Mouse (Mus musculus): ENCODE results near the gene Ift122. TPM values are rescaled to one million over a fixed set of nuclear protein-coding genes. Genes with fewer than 3 reads are reported as not detected.

The Ift122 gene
- polyA plus RNA-seq, 1 experiment from 2014 or later: 29.4 TPM

- ATAC-seq (ENCODE audit: insufficient number of reproducible peaks, low FRiP score, low TSS enrichment, low read depth) (peak; percentile 79; the same call in 1 of the 2 replicates), DNase-seq (ENCODE audit: low spot score) (peak; percentile 76)
- peak within 1 kb of the TSS; percentile 31 for H3K9ac ChIP-seq (ENCODE audit: low read length)
- peaks cover 2% of the 10 kb centered on the region; the same call in 1 of the 2 replicates for H3K36me3 ChIP-seq (ENCODE audit: control insufficient read depth, insufficient read depth, low read length)
- no peaks in the 10 kb centered on the region for H3K9me3 ChIP-seq (ENCODE audit: control insufficient read depth, low read length)
- peak within 1 kb of the TSS; percentile 60 for H3K4me2 ChIP-seq (ENCODE audit: low read depth, severe bottlenecking)
- no peak within 1 kb of the TSS for H3K27ac ChIP-seq (replicated peaks; ENCODE audit: low read depth, low read length)
- peak within 1 kb of the TSS; percentile 26 for H3K4me3 ChIP-seq (ENCODE audit: low read depth, low read length)
- no peaks in the 10 kb centered on the region for H3K4me1 ChIP-seq (ENCODE audit: control insufficient read depth, insufficient read depth, low read length)
- H3K27me3 ChIP-seq (ENCODE audit: control insufficient read depth, insufficient read depth, low read length): no peaks in the 10 kb centered on the region
- 2% methylated on average over 19 of the region's 19 CpGs for WGBS
Observed at GRCm38 (mm10) chr6:115838161-115838597, 15.1 kb upstream of the Ift122 start, which contains the start of gene Efcab12. TSS of gene Efcab12 (minus strand) at chr6:115838412.

DNA sequence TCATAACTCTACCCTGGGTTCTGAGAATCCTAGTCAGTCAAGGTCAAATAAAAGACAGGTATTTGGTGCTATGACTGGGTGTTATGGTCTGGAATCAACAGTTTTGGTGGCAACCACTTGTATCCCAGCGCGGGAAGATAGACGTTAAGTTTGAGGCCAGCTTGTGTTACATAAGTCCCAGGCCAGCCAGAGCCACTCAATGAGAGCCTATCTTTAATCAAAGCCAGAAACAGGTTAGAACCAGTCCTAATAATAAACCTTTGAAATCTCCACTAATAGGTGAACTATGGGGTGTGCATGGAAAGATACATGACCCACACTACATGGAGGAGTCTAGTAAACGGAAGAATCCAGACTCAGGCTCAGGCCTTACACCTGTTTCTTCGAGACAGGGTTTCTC is 14.5 kb upstream of the Ift122 start:
- H3K27me3 ChIP-seq (ENCODE audit: control insufficient read depth, insufficient read depth, low read length): no peaks in the 10 kb centered on the region
- peak overlapping the region; percentile 60 for H3K4me2 ChIP-seq (ENCODE audit: low read depth, severe bottlenecking)
- ATAC-seq (ENCODE audit: insufficient number of reproducible peaks, low FRiP score, low TSS enrichment, low read depth): 0 out of 2 replicates have a peak, but pooled peaks have one; percentile 17
- 60% methylated on average over 5 of the region's 5 CpGs for WGBS
- no peak overlapping the region for H3K27ac ChIP-seq (replicated peaks; ENCODE audit: low read depth, low read length)
- H3K9ac ChIP-seq (ENCODE audit: low read length): no peak overlapping the region
- H3K9me3 ChIP-seq (ENCODE audit: control insufficient read depth, low read length): no peaks in the 10 kb centered on the region
- peaks cover 2% of the 10 kb centered on the region; the same call in 1 of the 2 replicates for H3K36me3 ChIP-seq (ENCODE audit: control insufficient read depth, insufficient read depth, low read length)
- H3K4me3 ChIP-seq (ENCODE audit: low read depth, low read length): no peak overlapping the region
- no peaks in the 10 kb centered on the region for H3K4me1 ChIP-seq (ENCODE audit: control insufficient read depth, insufficient read depth, low read length)
- DNase-seq (ENCODE audit: low spot score): no peak

DNA sequence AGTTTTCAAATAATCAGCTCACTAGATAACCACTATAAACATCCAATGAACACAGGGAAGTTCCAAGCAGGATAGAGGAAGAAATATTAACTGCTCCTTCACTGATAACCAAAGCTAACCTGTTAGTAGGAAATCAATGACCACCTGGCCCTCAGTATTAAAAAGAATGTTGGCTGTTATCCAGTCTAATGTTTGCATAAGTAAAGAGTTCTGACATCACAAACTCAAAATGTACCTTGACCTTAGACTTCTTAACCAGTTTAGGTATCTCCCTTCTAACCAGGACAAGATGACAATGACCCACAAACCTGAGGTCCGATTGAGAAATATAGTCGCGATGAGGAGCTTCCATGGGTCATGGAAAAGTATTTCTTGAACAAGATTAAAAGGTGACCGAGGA is 8.3 kb upstream of the Ift122 start:
- Histone ChIP-seq H3K27ac (replicated peaks; ENCODE audit: low read depth, low read length) (no peak overlapping the region), H3K4me1 (ENCODE audit: control insufficient read depth, insufficient read depth, low read length) (no peaks in the 10 kb centered on the region), H3K9ac (ENCODE audit: low read length) (no peak overlapping the region), H3K4me3 (ENCODE audit: low read depth, low read length) (no peak overlapping the region), H3K4me2 (ENCODE audit: low read depth, severe bottlenecking) (no peak overlapping the region), H3K27me3 (ENCODE audit: control insufficient read depth, insufficient read depth, low read length) (no peaks in the 10 kb centered on the region), H3K9me3 (ENCODE audit: control insufficient read depth, low read length) (no peaks in the 10 kb centered on the region), H3K36me3 (ENCODE audit: control insufficient read depth, insufficient read depth, low read length) (peaks cover 7% of the 10 kb centered on the region; the same call in 1 of the 2 replicates)
- no peak for DNase-seq (ENCODE audit: low spot score)
- no peak for ATAC-seq (ENCODE audit: insufficient number of reproducible peaks, low FRiP score, low TSS enrichment, low read depth)
- 94% methylated on average over 4 of the region's 4 CpGs for WGBS

- DNase-seq (ENCODE audit: low spot score): peak; percentile 74
- H3K4me2 ChIP-seq (ENCODE audit: low read depth, severe bottlenecking): no peak overlapping the region
- H3K9me3 ChIP-seq (ENCODE audit: control insufficient read depth, low read length): no peaks in the 10 kb centered on the region
- H3K4me1 ChIP-seq (ENCODE audit: control insufficient read depth, insufficient read depth, low read length): no peaks in the 10 kb centered on the region
- H3K27ac ChIP-seq (replicated peaks; ENCODE audit: low read depth, low read length): no peak overlapping the region
- WGBS: 63% methylated on average over 5 of the region's 8 CpGs
- H3K36me3 ChIP-seq (ENCODE audit: control insufficient read depth, insufficient read depth, low read length): peaks cover 7% of the 10 kb centered on the region; the same call in 1 of the 2 replicates
- H3K4me3 ChIP-seq (ENCODE audit: low read depth, low read length): no peak overlapping the region
- ATAC-seq (ENCODE audit: insufficient number of reproducible peaks, low FRiP score, low TSS enrichment, low read depth): no peak
- H3K9ac ChIP-seq (ENCODE audit: low read length): no peak overlapping the region
- no peaks in the 10 kb centered on the region for H3K27me3 ChIP-seq (ENCODE audit: control insufficient read depth, insufficient read depth, low read length)
Observed at GRCm38 (mm10) chr6:115846640-115847411, 6.4 kb upstream of the Ift122 start.

- Histone ChIP-seq H3K4me2 (ENCODE audit: low read depth, severe bottlenecking) (no peak overlapping the region), H3K36me3 (ENCODE audit: control insufficient read depth, insufficient read depth, low read length) (peaks cover 6% of the 10 kb centered on the region; the same call in 1 of the 2 replicates), H3K9me3 (ENCODE audit: control insufficient read depth, low read length) (no peaks in the 10 kb centered on the region), H3K27ac (replicated peaks; ENCODE audit: low read depth, low read length) (no peak overlapping the region), H3K4me1 (ENCODE audit: control insufficient read depth, insufficient read depth, low read length) (no peaks in the 10 kb centered on the region), H3K27me3 (ENCODE audit: control insufficient read depth, insufficient read depth, low read length) (no peaks in the 10 kb centered on the region), H3K4me3 (ENCODE audit: low read depth, low read length) (no peak overlapping the region), H3K9ac (ENCODE audit: low read length) (no peak overlapping the region)
- DNase-seq (ENCODE audit: low spot score) (no peak), ATAC-seq (ENCODE audit: insufficient number of reproducible peaks, low FRiP score, low TSS enrichment, low read depth) (no peak)
- WGBS: 94% methylated on average over 10 of the region's 10 CpGs
Observed at GRCm38 (mm10) chr6:115848598-115849304, 4.5 kb upstream of the Ift122 start.

DNA sequence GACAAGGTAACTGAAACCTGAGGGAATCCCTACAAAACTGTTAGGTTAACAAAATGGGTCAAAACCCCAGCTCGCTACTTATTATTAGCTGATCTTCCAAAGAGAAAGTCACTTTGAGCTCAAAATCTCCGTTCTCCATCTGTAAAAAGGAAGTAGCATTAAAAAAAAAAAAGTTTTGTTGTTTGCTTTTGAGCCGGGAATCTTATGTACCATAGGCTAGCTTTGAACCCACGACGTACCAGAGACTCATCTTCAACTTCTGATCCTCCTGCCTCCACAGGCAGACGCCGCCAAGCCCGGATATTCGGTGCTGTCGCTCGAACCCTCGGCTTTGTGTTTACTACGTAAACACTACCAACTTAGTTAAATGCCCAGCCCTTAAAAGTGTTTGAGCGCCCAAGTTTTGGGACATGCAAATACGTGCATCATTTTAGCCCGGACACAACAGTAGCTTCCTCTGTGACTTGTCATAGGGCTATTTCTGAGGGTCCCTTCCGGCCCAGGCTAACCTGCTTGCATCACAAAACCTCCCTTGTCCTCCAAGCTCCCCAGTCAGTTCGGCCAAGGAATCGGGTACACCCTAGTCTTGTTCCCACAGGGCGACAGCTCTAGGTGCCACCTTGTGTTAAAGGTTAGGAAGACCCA is 702 bp upstream of the Ift122 start:
- WGBS: 6% methylated on average over 20 of the region's 20 CpGs

DNA sequence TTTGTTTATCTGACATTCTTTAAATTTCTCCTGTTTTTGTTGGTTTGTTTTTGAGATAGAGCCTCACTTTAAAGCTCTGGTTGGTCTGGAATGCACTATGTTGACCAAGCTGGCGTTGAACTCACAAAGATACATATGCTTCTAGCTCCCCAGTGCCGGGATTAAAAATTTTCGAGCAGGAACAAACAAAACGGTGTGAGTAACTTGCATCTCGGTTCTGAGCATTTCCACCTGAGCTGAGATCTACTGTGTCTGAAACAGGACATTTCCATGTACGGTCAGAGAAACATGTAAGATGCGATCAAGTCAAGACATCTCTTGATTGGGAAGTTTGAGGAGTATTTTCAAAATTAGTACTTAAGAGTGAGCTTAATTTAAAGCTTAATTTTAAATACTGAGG is 715 bp downstream of the Ift122 start:
- ATAC-seq (ENCODE audit: insufficient number of reproducible peaks, low FRiP score, low TSS enrichment, low read depth) (no peak), DNase-seq (ENCODE audit: low spot score) (peak; percentile 28)
- H3K36me3 ChIP-seq (ENCODE audit: control insufficient read depth, insufficient read depth, low read length): no peaks in the 10 kb centered on the region; the same call in 1 of the 2 replicates
- H3K9me3 ChIP-seq (ENCODE audit: control insufficient read depth, low read length): no peaks in the 10 kb centered on the region
- H3K9ac ChIP-seq (ENCODE audit: low read length): peak overlapping the region; percentile 68
- peak overlapping the region; percentile 86 for H3K27ac ChIP-seq (replicated peaks; ENCODE audit: low read depth, low read length)
- H3K4me2 ChIP-seq (ENCODE audit: low read depth, severe bottlenecking): peak overlapping the region; percentile 52
- H3K27me3 ChIP-seq (ENCODE audit: control insufficient read depth, insufficient read depth, low read length): no peaks in the 10 kb centered on the region
- no peaks in the 10 kb centered on the region for H3K4me1 ChIP-seq (ENCODE audit: control insufficient read depth, insufficient read depth, low read length)
- WGBS: 48% methylated on average over 7 of the region's 7 CpGs
- peak overlapping the region; percentile 57 for H3K4me3 ChIP-seq (ENCODE audit: low read depth, low read length)

More for the DNA sequence above, 702 bp upstream of the Ift122 start:
- H3K27me3 ChIP-seq (ENCODE audit: control insufficient read depth, insufficient read depth, low read length): no peaks in the 10 kb centered on the region
- peak overlapping the region; percentile 68 for H3K9ac ChIP-seq (ENCODE audit: low read length)
- no peaks in the 10 kb centered on the region for H3K9me3 ChIP-seq (ENCODE audit: control insufficient read depth, low read length)
- H3K4me1 ChIP-seq (ENCODE audit: control insufficient read depth, insufficient read depth, low read length): no peaks in the 10 kb centered on the region
- H3K27ac ChIP-seq (replicated peaks; ENCODE audit: low read depth, low read length): peak overlapping the region; percentile 78
- DNase-seq (ENCODE audit: low spot score) (no peak), ATAC-seq (ENCODE audit: insufficient number of reproducible peaks, low FRiP score, low TSS enrichment, low read depth) (no peak)
- no peaks in the 10 kb centered on the region; the same call in 1 of the 2 replicates for H3K36me3 ChIP-seq (ENCODE audit: control insufficient read depth, insufficient read depth, low read length)
- peak overlapping the region; percentile 62 for H3K4me2 ChIP-seq (ENCODE audit: low read depth, severe bottlenecking)
- H3K4me3 ChIP-seq (ENCODE audit: low read depth, low read length): peak overlapping the region; percentile 57

DNA sequence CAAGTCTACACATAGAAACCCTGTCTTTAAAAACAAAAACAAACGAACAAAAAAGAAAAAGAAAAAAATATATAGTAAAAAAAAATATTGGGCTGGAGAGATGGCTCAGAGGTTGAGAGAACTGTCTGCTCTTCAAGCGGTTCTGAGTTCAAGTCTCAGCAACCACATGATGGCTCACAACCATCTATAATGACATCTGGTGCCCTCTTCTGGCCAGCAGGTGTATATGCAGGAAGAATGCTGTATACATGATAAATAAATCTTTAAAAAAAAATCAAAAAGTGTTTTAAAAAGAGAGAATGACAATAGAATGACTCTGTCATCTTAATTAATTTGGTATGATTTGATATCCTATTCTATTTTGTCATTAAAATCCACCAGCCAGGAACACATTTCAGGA is 1.2 kb downstream of the Ift122 start:
- no peaks in the 10 kb centered on the region for H3K27me3 ChIP-seq (ENCODE audit: control insufficient read depth, insufficient read depth, low read length)
- H3K9me3 ChIP-seq (ENCODE audit: control insufficient read depth, low read length): no peaks in the 10 kb centered on the region
- no peaks in the 10 kb centered on the region for H3K36me3 ChIP-seq (ENCODE audit: control insufficient read depth, insufficient read depth, low read length)
- H3K9ac ChIP-seq (ENCODE audit: low read length): no peak overlapping the region
- no peak overlapping the region for H3K27ac ChIP-seq (replicated peaks; ENCODE audit: low read depth, low read length)
- H3K4me2 ChIP-seq (ENCODE audit: low read depth, severe bottlenecking): no peak overlapping the region
- no peaks in the 10 kb centered on the region for H3K4me1 ChIP-seq (ENCODE audit: control insufficient read depth, insufficient read depth, low read length)
- ATAC-seq (ENCODE audit: insufficient number of reproducible peaks, low FRiP score, low TSS enrichment, low read depth): no peak
- 72% methylated on average over 2 of the region's 2 CpGs for WGBS
- no peak for DNase-seq (ENCODE audit: low spot score)
- H3K4me3 ChIP-seq (ENCODE audit: low read depth, low read length): no peak overlapping the region

Data from limb, embryonic 11.5 days (tissue).